Mouse (Mus musculus) heart, embryonic 14.5 days (tissue): ENCODE results near the gene Aqr. TPM values are rescaled to one million over a fixed set of nuclear protein-coding genes. Genes with fewer than 3 reads are reported as not detected.

Experiments used
- ATAC-seq: fragments of 200-750 bp; cut with Nextera tagmentation; 2 replicates; pipeline ENCODE4 v1.8.0; 2017; ENCODE audit warnings: low read depth, moderate TSS enrichment; ENCODE audit not compliant: insufficient number of reproducible peaks, insufficient read depth, low FRiP score
- H3K27ac ChIP-seq, 2 experiments: fragments of 200-500 bp in 1 of 2; fragments of 300-500 bp in 1 of 2; sonication (generic) in 1 of 2; replicated peaks in 1 of 2; 2 replicates each; pipeline ENCODE4 v1.5.1; 2012 to 2014; ENCODE audit warnings: low read depth in 2 of 2, low read length in 2 of 2, control low read depth in 1 of 2, mild to moderate bottlenecking in 1 of 2, mixed read lengths in 1 of 2; ENCODE audit not compliant: control insufficient read depth in 1 of 2, insufficient read depth in 1 of 2
- H3K27me3 ChIP-seq: fragments of 300-500 bp; sonication (generic); 2 replicates; pipeline ENCODE4 v1.6.1; 2014; ENCODE audit warnings: mild to moderate bottlenecking, low read length, control low read depth; ENCODE audit not compliant: control insufficient read depth, insufficient read depth
- H3K36me3 ChIP-seq: fragments of 300-500 bp; sonication (generic); 2 replicates; pipeline ENCODE4 v1.6.1; 2014; ENCODE audit warnings: mild to moderate bottlenecking, control low read depth, low read length, mixed read lengths; ENCODE audit not compliant: control insufficient read depth, insufficient read depth
- H3K4me1 ChIP-seq, 2 experiments: fragments of 200-500 bp in 1 of 2; fragments of 300-500 bp in 1 of 2; sonication (generic) in 1 of 2; 2 replicates each; pipeline ENCODE4 v1.6.1; 2012 to 2014; ENCODE audit warnings: low read length in 2 of 2, control low read depth in 1 of 2, mixed read lengths in 1 of 2; ENCODE audit not compliant: control insufficient read depth in 2 of 2, insufficient read depth in 2 of 2
- H3K4me2 ChIP-seq: fragments of 300-500 bp; sonication (generic); 2 replicates; pipeline ENCODE4 v1.6.1; 2014; ENCODE audit warnings: mild to moderate bottlenecking, low read length
- H3K4me3 ChIP-seq, 2 experiments: fragments of 200-500 bp in 1 of 2; fragments of 300-500 bp in 1 of 2; sonication (generic) in 1 of 2; 2 replicates each; pipeline ENCODE4 v1.5.1; 2012 to 2014; ENCODE audit warnings: low read length in 2 of 2, mild to moderate bottlenecking in 2 of 2, control low read depth in 1 of 2, low read depth in 1 of 2, moderate library complexity in 1 of 2; ENCODE audit not compliant: control insufficient read depth in 1 of 2, insufficient read depth in 1 of 2
- H3K9ac ChIP-seq: fragments of 300-500 bp; sonication (generic); 2 replicates; pipeline ENCODE4 v1.6.1; 2014; ENCODE audit warnings: mild to moderate bottlenecking, low read length
- H3K9me3 ChIP-seq: fragments of 300-500 bp; sonication (generic); 2 replicates; pipeline ENCODE4 v1.6.1; 2016; ENCODE audit warnings: low read length, control low read depth; ENCODE audit not compliant: control insufficient read depth
- WGBS: fragments of 180-500 bp; shearing (Covaris S2); extraction: QIAGEN DNeasy Blood & Tissue Kit; methylation state at CpG from one replicate; pipeline ENCODE4 v1.1.7; 2014; 5-methylcytosine and 5-hydroxymethylcytosine counted together
- polyA plus RNA-seq: library from polyadenylated mRNA; unstranded; fragments of >200 nt; fragmentation: Nextera tagmentation; extraction: Ambion mirVana; gene quantifications from 2 replicates; pipeline ENCODE4 v1.2.1, GENCODE M21; 2014

The Aqr gene
- polyA plus RNA-seq, 1 experiment from 2014 or later, result 30.6 TPM

GRCm38 (mm10) chr2:114107288-114108278 lies 79.2 kb downstream of the Aqr start:
- ATAC-seq, result no peak
- no peaks in the 10 kb centered on the region for H3K4me1 ChIP-seq
- 81% methylated on average over 23 of the region's 23 CpGs for WGBS

DNA sequence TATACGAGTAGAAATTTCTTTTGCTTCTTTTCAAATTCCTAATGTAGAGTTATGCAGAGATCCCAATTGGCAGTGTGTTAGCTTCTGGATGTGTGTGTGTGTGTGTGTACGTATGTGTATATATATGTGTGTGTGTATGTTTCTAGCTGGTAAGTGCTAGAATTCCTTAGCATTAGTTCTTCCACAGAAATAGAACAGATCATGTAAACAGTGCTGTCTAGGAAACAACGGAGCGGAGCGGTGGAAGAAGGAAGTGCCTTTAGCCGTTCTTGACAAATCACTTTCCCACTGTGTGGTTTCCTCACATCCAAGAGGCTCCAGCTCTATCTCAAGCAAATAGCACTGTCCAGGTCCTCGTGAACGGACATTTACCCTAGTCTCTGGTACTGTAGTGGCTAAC lies 80.4 kb downstream of the Aqr start:
- no peak for ATAC-seq
- Histone ChIP-seq H3K27me3 (no peaks in the 10 kb centered on the region), H3K9ac (no peak overlapping the region), H3K4me3 (no peak overlapping the region), H3K27ac (no peak overlapping the region), H3K9me3 (no peaks in the 10 kb centered on the region), H3K36me3 (peaks cover 93% of the 10 kb centered on the region), H3K4me2 (no peak overlapping the region), H3K4me1 (no peaks in the 10 kb centered on the region)
- 85% methylated on average over 8 of the region's 8 CpGs for WGBS

More at GRCm38 (mm10) chr2:114107288-114108278, 79.2 kb downstream of the Aqr start:
- no peaks in the 10 kb centered on the region for H3K9me3 ChIP-seq
- no peaks in the 10 kb centered on the region for H3K27me3 ChIP-seq
- no peak overlapping the region for H3K4me2 ChIP-seq
- H3K27ac ChIP-seq, result no peak overlapping the region
- no peak overlapping the region for H3K9ac ChIP-seq
- no peak overlapping the region for H3K4me3 ChIP-seq
- peaks cover 93% of the 10 kb centered on the region for H3K36me3 ChIP-seq

- Histone ChIP-seq H3K4me3 (no peak overlapping the region), H3K36me3 (peaks cover 78% of the 10 kb centered on the region), H3K27me3 (no peaks in the 10 kb centered on the region), H3K9ac (no peak overlapping the region), H3K9me3 (no peaks in the 10 kb centered on the region), H3K4me2 (no peak overlapping the region), H3K4me1 (no peaks in the 10 kb centered on the region; a peak in 1 of 4 replicates), H3K27ac (no peak overlapping the region)
- WGBS, result 80% methylated on average over 3 of the region's 3 CpGs
- ATAC-seq, result no peak
Measured at GRCm38 (mm10) chr2:114102471-114102870, 84.4 kb downstream of the Aqr start.

DNA sequence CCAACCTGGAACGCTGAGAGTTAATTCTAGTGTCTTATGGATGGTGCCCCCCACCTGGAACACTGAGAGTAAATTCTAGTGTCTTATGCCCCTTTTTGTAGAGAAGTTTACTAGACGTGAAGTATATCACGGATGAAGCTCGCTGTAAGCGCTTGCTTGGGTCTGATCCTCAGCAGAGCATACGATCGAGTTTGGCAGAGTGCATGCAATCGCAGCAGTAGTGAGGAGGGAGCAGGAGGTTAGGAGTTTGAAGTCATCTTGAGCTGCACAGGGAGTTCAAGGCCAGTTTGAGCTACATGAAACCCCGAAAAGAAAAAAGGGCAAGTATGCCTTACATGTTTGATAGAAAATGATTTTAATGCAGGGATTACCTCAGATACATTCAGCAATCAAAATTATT lies 86.0 kb downstream of the Aqr start:
- H3K36me3 ChIP-seq, result peaks cover 67% of the 10 kb centered on the region

GRCm38 (mm10) chr2:114099816-114100215 lies 87.0 kb downstream of the Aqr start:
- Histone ChIP-seq H3K4me3 (no peak overlapping the region), H3K9ac (no peak overlapping the region), H3K27me3 (no peaks in the 10 kb centered on the region), H3K4me2 (no peak overlapping the region), H3K27ac (no peak overlapping the region), H3K4me1 (no peaks in the 10 kb centered on the region; a peak in 1 of 4 replicates), H3K9me3 (no peaks in the 10 kb centered on the region), H3K36me3 (peaks cover 57% of the 10 kb centered on the region)
- no peak for ATAC-seq
- 72% methylated on average over 3 of the region's 3 CpGs for WGBS

More for the DNA sequence above, 86.0 kb downstream of the Aqr start:
- Histone ChIP-seq H3K9me3 (no peaks in the 10 kb centered on the region), H3K4me1 (no peaks in the 10 kb centered on the region; a peak in 1 of 4 replicates), H3K4me2 (no peak overlapping the region), H3K27me3 (no peaks in the 10 kb centered on the region), H3K27ac (no peak overlapping the region), H3K4me3 (no peak overlapping the region), H3K9ac (no peak overlapping the region)
- no peak for ATAC-seq
- 93% methylated on average over 9 of the region's 9 CpGs for WGBS

GRCm38 (mm10) chr2:114099109-114099508 lies 87.7 kb downstream of the Aqr start:
- Histone ChIP-seq H3K36me3 (peaks cover 50% of the 10 kb centered on the region), H3K9me3 (no peaks in the 10 kb centered on the region), H3K9ac (no peak overlapping the region), H3K4me3 (no peak overlapping the region), H3K4me2 (no peak overlapping the region), H3K27me3 (no peaks in the 10 kb centered on the region), H3K27ac (no peak overlapping the region), H3K4me1 (no peaks in the 10 kb centered on the region; a peak in 1 of 4 replicates)
- WGBS, result 90% methylated on average over 5 of the region's 5 CpGs
- ATAC-seq, result no peak

DNA sequence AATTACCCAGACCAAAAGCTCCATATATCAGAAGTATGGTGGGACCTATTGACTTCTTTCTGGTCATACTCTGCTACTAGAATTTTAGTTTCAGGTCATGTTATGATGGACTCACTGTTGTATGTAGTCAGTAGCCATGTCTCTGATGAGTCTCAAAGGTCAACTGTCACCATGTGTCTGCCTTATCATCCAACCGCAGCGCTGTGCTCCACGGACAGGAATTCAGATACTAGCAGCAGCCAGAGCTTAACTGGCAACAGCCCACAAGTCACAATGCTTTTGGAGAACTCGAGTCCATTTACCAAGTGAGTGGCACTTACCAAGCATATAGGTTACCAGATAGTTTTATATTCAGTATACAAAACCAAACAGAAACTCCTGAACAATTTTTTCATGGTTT lies 89.2 kb downstream of the Aqr start:
- Histone ChIP-seq H3K4me3 (no peak overlapping the region), H3K36me3 (peaks cover 37% of the 10 kb centered on the region), H3K4me2 (no peak overlapping the region), H3K27ac (no peak overlapping the region), H3K4me1 (no peaks in the 10 kb centered on the region; a peak in 1 of 4 replicates), H3K9ac (no peak overlapping the region), H3K9me3 (no peaks in the 10 kb centered on the region), H3K27me3 (no peaks in the 10 kb centered on the region)
- no peak for ATAC-seq
- 18% methylated on average over 4 of the region's 4 CpGs for WGBS
